Mouse (Mus musculus): ENCODE measurements around the gene Sult4a1.
A peak's percentile ranks its signal among the peaks of the same experiment; 100 is the strongest.

The Sult4a1 gene

DNA sequence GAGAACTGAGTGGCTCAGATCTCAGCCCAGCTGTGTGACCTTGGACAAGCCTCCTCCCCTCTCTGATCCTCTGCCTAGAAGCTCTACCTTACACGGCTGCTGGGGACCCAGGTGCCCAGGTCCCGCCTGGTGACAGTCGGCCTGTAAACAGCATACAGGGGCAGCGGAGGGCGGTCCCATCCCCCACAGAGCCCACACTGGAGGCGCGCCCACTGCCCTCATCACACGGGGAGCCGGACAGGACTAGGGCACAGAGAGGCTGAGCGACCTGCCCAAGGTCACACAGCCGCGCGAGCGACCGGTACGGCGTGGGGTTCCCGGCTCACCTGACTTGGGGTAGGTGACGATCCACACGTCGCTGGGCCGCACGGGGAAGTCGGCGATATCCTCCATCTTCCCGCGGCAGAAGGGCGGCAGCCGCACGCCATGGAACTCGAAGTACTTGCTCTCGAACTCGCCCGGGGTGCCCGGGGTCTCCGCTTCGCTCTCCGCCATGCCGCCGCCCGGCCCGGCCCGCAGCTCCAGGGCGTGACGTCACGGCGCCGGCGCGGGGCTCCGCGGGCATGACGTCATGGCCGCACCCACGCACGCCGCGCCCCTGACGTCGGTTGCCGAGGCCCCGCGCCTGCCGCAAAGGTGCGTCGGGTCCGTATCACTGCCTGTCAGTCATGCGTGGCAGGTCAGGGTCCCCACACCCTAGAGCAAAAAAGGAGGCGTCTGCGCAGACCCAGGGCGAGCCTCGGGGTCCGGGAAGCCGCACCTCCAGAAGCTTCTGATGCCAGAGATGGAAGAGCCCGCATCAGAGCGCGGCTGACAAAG, at the start of gene Sult4a1:
TSS of gene Sult4a1 (minus strand) at position 650 of the 819 bp plus-strand sequence.
- DNase-seq (ENCODE audit: low read depth, low spot score) = no peak

DNA sequence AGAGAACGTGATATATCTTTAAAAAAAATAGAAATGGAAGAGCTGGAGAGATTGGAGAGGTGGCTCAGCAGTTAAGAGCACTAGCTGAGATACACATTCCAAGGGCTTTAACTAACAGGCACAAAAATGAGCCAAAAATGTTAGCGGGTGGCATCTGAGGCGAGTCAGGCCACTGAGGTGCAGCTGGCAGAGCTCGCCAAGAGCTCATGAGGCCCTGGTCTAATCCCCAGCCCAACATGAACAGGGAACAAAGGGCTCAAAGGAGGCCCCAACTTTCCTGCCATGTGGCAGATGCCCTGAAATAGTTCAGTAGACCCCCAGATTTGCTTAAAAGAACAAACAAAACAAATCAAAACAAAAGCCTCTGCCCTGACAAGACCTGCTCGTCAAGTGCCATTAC, 35.4 kb upstream of the Sult4a1 start:
- no peak for DNase-seq (ENCODE audit: low read depth, low spot score)

DNA sequence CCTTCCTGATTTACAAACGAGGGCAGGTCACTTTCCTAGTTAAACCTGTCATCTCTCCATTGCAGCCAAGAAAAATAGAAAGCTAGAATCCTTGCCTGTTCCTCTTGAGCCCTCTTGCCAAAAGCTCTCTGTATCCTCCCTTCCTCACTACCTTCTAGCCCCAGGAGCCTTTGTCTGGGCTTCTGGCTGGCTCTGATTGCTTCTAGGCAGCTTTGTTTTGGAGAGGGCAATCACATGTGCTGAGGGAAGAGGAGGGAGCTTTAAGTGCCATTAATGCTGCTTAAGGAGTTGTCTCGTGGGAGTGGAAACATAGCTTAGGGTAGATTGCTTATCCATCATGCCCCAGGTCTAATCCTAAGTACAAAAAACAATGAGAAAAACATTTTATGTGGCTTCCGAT, 34.6 kb upstream of the Sult4a1 start:
- no peak for DNase-seq (ENCODE audit: low read depth, low spot score)

DNA sequence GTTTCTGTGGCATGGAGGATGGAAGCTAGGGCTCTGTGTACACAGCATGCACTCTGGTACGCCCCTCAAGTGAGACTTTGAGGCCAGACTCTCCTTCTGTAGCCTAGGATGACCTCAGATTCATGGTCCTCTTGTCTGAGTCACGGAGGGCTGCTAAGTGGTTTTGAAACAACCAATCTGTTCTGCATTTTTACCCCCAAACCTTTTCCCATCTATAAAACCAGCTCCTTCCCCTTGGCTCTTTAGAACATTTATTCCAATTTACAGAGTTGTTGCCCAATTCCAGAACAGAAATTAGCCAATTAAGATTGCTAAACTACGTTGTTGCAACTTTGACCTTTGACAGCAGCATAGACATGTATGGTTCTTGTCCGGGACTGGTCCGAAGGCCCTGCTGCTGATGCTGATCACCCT, 34.0 kb upstream of the Sult4a1 start:
- DNase-seq (ENCODE audit: low read depth, low spot score) = no peak

GRCm38 (mm10) chr15:84136473-84137415, 31.2 kb upstream of the Sult4a1 start:
- DNase-seq (ENCODE audit: low read depth, low spot score) = no peak

GRCm38 (mm10) chr15:84135472-84135871, 29.9 kb upstream of the Sult4a1 start:
- peak; percentile 24 for DNase-seq (ENCODE audit: low read depth, low spot score)

DNA sequence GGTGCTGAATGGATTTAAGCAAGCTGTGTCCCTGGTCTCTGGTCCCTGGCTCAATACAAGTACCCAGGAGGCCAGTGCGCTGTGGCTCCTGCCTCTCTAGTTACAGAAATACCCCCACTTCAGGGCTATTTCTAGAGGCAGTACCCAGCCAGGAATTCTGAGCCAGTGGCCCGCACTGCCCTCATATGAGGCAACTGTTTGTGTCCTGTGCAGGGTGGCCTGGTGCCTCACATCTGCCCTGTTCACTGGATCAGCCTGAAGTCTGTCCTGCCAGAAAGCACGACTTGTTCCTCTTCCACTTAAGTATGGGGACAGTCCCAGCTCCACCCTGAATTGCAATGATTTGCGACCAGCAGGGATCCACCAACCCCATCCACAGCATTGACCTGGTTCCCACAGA, 27.9 kb upstream of the Sult4a1 start:
- no peak for DNase-seq (ENCODE audit: low read depth, low spot score)

DNA sequence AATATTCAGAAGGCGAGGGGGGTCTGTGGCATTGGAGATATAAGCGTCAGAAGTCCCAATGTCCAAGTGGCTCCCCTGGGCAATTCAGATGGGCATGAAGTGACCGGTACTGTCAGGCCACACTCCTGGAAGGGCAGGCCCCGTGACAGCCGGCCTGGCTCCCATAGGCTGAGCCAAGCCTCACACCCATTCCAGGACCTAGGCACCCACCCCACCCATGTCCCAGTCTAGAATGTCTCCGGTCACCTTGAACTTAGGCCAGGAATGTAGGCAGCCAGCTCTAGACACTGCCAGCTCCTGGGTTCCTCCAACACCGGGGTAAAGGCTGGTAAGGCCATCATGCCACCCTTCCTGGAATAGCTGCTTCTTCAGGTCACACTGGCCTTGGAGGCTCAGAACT, 26.4 kb upstream of the Sult4a1 start:
- no peak for DNase-seq (ENCODE audit: low read depth, low spot score)

- DNase-seq (ENCODE audit: low read depth, low spot score) = no peak
Measured at GRCm38 (mm10) chr15:84131096-84131786, 25.7 kb upstream of the Sult4a1 start.

DNA sequence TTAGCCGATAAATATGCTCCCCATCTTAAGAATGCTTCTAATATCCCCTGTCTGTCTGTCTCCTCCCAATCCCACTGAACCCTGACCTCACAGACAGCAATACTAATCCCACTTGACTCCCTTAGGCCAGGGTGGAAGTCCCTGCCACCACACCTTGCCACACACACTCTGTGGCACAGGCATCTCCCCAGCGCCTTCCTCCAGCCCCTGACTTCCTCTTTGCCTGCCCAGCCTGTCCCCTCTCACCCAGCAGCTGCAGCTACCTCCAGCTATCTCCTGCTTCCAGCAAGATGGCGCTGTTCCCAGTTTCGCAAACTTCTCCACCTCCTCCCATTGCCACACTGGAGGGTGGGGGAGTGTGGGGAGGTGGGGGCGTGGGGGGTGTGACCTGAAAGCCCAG, 21.3 kb upstream of the Sult4a1 start:
- DNase-seq (ENCODE audit: low read depth, low spot score) = no peak

DNA sequence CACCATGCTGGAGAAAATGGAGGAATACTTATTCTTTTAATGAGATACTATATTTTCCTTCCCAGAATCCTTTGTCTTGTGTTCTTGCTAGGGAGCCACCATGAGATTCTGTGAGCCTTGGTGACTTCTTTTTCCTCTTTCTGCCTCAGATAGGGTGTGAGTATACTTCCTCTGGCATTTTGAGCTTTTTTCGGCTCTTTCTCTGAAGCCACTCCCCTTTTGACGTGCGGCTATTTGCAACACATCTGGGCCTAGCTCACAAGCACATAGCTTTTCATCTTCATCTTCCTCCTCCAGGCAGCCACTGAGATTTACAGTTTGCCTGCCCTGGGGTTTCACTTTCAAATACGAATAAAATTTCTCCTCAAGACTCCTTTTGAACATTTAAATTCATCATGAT, 20.9 kb upstream of the Sult4a1 start:
- no peak for DNase-seq (ENCODE audit: low read depth, low spot score)

- DNase-seq (ENCODE audit: low read depth, low spot score) = no peak
Measured at GRCm38 (mm10) chr15:84124086-84124485, 18.5 kb upstream of the Sult4a1 start.

DNA sequence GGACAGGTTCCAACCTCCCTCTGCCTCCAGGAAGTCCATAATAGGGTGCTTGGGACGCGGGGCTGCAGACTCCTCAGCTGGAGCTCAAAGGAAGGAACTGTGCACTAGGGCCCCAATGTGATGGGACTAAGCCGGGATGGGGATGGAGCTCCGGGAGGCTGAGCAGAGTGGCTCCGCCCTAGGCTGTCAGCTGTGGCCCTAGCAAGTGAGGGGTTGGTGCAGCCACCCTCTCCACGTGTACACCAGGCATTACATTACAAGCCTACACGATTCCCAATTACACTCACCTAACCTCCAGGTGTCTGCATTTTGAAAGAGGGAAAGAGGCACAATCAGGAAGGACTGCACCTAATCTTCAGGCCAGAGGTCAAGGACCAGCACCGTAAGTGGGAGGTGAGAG, 17.5 kb upstream of the Sult4a1 start, which contains the start of gene Pnpla5:
TSS of gene Pnpla5 (minus strand) at position 101 of the 400 bp plus-strand sequence.
- DNase-seq (ENCODE audit: low read depth, low spot score) = no peak

DNA sequence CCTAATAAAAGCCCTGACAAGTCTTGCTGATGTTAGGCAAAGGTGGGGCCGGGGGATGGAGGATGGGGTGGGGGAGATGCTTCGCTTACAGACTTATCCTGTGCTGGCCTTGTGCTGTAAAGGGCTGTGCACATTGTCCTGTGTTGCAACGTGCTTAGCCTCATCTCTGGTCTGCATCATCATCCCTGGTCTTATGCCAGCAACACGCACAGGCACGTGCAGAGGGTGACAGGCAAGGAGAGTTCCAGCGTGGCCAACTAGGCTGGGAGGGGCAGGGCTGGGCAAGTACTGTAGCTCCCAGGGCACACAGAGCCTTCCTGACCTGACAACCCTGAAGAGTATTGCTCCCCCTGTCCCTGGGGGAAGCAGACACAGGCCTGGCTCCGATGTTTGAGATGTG, 15.5 kb upstream of the Sult4a1 start:
- no peak for DNase-seq (ENCODE audit: low read depth, low spot score)

- no peak for DNase-seq (ENCODE audit: low read depth, low spot score)
Measured at GRCm38 (mm10) chr15:84120612-84121011, 15.1 kb upstream of the Sult4a1 start.

DNA sequence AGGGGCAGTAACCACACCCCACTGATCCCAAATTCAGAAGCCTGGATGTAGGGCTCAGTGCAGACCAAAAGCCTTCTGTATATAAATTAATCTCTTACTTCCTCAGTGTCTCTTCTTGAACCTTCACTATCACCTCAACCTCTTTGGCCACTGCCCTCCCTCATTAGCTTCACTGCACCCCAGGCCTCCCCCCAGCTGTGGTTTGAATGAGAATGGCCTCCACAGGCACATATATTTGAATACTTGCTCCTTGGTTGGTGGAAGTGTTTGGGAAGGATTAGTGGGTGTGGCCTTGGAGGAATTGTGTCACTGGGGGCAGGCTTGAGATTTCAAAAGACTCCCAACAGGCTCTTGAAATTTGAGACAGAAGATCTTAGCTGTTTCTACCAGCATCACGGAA, 10.9 kb upstream of the Sult4a1 start:
- DNase-seq (ENCODE audit: low read depth, low spot score) = no peak

GRCm38 (mm10) chr15:84115727-84116126, 10.2 kb upstream of the Sult4a1 start:
- DNase-seq (ENCODE audit: low read depth, low spot score) = no peak

- DNase-seq (ENCODE audit: low read depth, low spot score) = no peak
Measured at GRCm38 (mm10) chr15:84113873-84114272, 8.3 kb upstream of the Sult4a1 start.

- DNase-seq (ENCODE audit: low read depth, low spot score) = peak; percentile 31
Measured at GRCm38 (mm10) chr15:84108899-84109298, 3.3 kb upstream of the Sult4a1 start.

- no peak for DNase-seq (ENCODE audit: low read depth, low spot score)
Measured at GRCm38 (mm10) chr15:84105924-84106500, 458 bp upstream of the Sult4a1 start.

DNA sequence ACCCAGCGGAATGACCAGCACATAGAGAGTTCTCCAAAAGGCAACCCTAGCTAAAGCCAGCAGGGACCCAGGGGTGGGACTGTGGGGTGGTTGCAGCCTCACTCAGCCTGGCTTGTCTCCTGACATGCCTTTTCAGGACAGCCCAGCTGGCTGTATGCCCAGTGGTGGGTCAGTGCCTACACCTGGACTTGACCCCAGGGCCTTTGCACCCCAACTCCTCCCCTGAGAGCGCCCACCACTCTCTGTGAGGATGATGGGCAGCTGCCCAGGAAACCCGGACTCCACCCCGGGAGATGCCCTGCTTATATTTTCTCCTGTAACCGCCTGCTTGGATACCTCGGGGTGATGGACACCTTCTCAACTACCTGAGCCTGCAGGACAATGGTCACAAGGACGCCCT, 928 bp downstream of the Sult4a1 start:
- DNase-seq (ENCODE audit: low read depth, low spot score) = no peak

Data from embryo, embryonic 11.5 days (tissue).